Mouse (Mus musculus) naive thymus-derived CD4-positive, alpha-beta T cell, adult 2 months (primary cell): ENCODE results near the gene Lctl.

Source experiments
- DNase-seq: peaks from one replicate; pipeline ENCODE4 v3.0.0-alpha.2; 2011; ENCODE audit warnings: low read depth

The Lctl gene

DNA sequence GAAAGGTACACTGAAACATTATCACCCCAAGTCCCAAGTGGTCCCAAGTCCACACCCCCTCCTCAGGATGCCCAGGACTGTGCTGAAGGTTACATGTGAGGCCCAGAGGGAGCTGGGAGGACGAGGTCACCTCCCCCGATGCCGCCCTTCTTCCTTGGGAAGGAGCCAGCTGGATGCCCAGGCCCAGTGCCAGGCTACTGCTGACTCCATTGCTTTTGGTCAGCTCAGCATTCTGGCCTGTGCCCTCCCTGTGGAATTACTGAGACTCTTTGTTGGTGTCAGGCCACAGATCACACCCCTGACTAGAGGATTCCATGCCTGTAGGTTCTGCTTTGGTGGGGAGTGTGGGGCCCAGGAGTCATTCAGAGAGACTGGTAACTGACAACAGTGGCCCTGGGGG lies at the start of gene Lctl:
TSS of gene Lctl (plus strand) at position 272 of the 400 bp plus-strand sequence.
- DNase-seq = no peak

DNA sequence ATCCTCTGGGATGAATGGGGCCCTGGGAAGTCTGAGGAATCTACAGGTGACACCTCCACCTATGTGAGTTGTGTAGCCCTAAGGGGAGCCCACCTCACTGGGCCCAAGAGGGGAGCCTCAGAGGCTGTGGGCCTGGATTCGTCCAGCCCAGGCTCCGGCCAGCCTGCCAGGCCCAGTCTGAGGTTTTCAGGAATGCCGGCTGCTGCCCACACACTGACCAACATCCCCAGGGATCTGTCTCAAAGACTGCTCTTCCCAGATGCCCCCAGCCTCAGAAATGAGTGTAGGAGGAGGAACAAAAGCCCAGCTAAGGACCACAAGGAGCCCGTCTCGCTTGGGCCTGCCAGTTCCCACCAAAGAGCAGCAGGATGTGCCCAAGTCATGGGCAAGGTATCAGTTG lies 49.2 kb upstream of the Lctl start:
- no peak for DNase-seq

DNA sequence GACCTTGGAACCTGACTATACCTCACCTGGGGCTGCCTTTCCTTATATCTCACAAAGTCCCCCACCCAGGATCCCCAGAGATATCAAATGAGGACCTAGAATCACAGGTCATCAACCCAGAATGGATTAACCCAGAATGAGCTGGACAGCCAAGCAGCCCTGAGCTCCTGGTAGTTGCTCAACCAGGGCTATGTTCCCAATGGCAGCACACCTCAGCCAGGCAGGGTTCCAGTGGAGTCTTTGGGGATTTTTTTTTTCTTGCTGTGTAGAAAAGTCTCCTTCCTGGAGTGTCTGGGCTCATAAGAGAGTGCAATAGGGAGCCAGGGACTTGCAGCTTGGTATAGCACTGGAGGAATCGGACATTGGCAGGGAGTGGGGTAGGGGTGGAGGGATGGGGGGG lies 48.4 kb upstream of the Lctl start:
- DNase-seq = no peak

DNA sequence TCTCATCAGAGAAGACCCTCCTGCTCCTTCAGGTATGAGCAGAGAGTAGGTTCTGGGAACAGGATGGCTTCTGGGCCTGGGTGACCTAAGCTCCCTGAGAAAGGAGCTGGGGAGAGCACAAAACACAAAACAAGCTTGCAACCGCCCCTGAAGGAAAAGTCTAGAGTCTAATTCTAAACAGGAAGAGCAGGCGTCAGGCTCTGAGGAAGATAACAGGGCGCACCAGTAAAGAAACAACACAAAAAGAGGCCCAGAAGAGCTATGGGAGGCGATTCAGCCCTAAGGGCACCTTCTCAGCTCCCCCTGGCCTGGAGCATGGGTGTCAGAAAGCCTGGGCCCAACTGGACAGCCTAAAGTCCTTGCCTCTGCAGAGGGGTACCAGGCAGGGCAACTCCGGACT lies 47.8 kb upstream of the Lctl start:
- no peak for DNase-seq

DNA sequence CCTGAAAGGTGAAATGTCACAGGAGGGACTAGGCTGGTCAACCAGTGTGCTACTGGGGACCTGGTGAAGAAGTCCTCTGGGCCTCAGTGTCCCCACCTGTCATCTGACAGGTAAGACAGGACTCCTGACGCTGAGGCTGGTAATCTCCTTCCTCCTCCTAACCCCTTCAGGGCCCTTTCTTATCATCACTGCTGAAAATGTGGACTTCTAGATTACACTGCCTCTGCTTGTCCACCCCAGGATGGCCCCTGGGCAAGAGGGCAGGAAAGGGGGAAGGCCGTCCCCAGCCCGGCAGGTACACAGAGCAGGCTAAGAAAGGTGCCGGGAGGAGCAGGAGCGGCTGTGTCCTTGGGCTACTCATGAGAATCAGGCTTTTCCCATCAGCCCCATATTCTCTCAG lies 46.3 kb upstream of the Lctl start:
- DNase-seq = no peak

DNA sequence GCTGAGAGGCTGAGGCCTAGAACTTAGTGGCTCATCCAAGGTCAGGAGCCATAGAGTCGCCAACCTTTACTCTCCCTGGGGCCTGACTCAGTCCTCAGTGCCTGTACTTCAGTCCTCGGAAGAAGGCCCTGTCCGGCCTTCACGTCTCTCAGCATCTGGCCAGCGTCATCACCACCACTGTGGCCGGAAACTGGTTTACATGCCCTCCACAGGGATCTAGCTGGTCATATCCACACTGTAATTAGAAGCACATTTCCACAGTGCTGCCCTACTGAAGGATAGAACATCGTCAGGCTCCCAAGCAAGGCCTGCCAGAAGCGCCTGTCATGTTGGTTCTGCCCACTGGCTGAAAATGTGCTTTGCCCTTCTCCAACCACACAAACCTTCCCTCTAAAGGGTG lies 42.1 kb upstream of the Lctl start:
- no peak for DNase-seq

DNA sequence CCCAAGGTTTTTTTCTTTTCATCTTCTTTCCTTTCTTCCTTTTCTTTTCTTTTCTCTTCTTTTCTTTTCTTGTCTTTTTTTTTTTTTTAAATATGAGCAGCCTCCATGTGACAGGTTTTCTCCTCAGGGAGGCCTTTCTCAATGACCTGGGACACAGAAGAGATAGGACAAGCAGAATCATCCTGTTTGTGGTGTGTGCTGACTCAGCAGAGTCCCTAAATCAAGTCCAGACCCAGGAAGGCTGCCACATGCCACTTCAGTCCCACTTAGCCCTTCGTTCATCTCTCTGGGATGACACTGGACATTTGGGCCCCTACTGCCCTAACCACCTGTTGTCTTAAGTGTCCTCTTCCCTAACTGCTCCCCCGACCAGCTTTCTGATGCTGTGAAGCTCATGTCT lies 40.5 kb upstream of the Lctl start:
- no peak for DNase-seq

DNA sequence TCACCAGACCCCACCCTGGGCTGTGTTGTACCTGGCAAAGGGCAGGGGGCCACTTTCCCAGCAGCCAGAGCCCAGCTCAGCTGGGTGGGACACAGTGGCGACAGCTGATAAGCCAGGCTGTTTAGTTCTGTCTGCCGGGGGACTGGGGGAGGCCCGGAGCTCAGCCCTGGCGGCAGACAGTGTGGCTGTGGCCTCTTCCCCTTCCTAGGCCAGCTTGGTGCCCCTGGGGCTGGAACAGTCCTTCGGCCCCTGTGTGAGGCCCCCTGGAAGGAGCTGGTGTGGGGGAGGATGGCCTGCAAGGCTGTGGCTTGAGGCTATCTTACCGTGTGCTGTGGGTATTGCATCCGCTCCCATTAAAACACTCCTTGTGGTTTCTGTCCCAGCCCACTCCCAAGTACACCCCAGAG lies 38.6 kb upstream of the Lctl start:
- DNase-seq = no peak

DNA sequence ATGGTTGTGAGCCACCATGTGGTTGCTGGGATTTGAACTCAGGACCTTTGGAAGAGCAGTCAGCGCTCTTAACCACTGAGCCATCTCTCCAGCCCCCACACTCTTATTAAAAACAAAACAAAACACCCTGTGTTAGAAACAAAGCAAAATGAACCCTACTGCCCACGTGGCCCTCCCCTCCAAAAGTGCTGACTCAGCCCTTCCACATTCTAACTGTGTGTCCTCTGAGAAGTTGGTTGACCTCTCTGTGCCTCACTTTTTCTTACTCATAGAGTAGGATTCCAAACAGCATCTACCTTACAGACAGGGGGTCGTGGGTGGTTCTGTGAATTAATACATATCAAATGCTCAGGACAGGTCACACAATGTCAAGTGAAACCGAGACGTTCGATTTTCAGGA lies 37.0 kb upstream of the Lctl start:
- DNase-seq = no peak

DNA sequence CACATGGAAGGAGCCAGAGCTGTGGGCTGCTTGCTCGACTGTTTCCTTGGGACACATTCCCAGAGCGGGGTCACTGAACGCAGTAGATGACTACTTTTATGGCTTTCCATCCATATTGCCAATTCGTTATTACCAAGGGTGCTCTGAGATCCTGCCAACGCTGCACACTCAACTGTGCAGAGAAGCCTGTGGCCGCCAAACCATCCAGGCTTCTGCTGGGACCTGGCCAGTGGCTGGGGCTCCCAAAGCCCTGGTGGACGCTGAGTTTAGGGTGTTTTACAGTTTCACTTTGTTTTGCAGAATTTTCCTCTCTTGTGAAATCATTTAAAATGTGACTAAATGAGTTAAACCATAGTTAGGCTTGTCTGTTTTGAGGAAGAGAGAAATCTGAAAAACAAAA lies 32.7 kb upstream of the Lctl start:
- no peak for DNase-seq

DNA sequence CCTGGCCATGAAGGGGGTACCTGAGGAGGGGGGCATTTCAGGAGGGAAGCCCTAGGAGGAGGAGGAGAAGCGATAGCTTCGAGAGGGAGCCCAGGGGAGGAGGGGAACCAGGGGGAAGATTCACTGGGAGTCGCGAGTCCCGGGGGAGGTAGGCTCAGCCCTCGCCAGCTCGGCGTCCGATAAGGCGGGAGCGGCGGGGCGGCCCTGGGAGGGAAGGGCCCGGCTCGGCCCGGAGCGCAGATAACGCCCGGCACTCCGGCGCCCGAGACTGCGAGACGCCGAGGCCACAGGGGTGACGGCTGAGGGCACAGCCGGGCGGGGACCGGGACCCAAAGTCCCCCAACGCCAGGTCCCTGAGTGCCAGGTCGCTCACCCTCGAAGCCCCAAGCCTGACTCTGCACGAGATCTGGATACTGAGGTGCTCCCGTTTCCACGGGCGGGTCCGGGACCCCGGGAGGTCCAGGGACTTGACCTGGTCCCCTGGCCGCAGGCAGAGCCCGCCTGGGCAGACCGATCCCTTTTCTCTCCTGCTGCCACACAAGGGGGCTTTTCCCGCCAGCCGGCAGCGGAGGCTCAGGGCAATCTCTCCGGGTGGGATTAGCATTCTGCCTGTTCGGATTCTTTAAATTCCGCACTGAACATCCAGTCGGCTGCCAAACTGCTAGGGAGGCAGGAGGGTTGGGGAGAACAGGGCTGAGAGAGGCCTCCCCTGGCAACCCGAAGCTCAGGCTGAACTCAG lies 32.1 kb upstream of the Lctl start:
- no peak for DNase-seq

DNA sequence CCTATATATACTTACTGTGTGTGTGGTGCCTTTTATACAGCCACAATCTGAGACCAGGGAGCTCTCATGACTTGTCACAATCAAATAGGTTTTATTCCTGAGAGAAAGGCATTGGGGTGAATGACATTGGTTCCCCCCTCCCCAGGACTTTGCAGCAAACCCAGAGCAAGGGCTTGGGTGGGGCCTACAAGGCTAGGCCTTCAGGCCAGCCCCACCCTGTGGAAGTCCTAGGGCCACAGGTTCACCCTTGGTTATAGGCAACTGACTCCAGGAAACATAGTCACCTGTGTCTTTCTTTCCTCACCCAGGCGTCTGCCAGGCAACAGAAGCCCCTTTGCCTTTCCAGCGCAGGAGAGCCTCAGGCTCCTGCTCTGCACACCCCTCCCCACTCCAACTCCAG lies 31.0 kb upstream of the Lctl start:
- DNase-seq = no peak

DNA sequence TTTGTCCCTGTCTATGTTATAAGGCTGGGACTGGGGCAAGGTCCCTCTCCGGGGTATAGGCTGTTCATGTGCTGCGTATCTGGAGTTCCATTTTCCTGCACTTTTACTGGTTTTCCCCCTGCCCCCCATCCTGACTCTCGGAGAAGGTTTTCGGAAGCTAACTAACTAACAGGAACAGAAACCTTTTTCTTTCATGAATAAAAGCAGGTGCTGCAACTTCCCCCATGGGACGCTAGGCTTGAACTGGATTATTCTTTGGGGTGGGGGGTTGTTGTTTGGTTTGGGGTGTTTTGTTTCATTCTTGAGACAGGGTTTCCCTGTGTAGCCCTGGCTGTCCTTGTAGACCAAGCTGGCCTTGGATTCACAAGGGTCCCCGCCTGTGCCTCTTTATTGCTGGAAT lies 30.4 kb upstream of the Lctl start:
- no peak for DNase-seq

DNA sequence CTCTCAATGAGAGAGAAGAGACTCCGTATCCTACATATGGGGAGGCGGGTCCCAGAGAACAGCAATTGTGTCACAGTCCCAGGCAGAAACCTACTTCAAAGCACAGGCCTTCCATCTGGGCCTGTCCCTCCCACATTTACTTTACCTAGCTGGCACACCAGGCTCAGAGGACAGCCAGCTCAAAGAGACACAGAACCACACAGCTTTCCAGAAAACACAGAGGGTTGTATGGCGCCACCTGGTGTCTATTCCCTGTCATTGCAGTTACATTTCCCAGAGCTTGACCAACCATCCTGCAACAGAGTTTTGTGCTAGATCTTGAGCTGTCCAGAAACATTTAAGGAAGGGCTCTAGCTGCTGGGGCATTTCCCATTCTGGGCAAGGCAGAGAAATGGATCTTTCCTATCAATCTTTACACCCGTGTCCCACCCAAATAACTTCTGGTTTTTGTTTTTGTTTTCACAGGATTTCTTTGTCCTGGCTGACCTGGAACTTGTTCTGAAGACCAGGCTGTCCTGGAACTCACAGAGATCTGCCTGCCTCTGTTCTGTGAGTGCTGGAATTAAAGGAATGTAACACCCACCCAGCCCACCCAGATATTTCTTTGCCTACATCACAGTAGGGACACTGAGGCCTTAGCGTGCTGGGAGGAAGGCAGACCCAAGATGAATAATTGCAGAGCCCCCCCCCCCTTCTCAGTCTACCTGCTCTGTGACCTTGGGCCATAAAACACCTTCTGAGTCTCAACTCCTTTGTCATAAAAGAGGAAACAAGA lies 29.3 kb upstream of the Lctl start:
- DNase-seq = peak; percentile 73

DNA sequence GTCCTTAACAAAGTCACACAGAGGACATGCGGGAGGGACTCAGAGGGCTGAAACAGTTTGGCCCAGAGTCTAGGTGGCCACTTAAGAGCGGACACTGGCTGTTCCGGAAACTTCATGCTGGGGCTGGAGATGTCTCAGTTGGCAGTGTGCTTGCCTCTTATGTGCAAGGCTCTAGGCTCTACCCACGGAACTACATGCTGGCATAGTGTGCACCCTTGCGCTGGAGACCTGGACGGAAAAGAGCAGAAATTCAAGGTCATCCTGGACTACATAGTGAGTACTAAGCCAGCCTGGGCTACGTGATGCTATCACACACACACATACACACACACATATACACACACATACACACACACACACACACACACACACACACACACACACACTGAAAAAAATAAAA lies 28.6 kb upstream of the Lctl start:
- no peak for DNase-seq

DNA sequence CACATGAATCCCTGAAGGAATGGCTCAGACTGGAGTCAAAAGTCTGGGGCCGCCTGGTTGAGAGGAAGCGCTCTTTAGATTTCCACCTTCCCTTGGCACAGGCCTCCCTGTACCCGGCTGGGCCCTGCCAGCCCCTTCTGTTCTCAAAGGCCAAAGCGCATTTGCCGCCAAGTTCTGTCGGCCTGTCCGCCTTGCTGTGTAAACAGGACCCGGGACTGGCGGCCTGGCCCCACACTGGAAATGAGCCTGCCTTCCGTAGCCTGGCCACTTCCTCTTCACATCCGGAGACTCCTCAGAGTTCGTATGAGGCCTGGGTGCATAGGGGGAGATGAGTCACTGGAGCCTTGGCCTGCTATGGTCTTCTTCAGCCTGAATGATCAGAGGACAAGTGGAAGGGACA lies 27.9 kb upstream of the Lctl start:
- no peak for DNase-seq

DNA sequence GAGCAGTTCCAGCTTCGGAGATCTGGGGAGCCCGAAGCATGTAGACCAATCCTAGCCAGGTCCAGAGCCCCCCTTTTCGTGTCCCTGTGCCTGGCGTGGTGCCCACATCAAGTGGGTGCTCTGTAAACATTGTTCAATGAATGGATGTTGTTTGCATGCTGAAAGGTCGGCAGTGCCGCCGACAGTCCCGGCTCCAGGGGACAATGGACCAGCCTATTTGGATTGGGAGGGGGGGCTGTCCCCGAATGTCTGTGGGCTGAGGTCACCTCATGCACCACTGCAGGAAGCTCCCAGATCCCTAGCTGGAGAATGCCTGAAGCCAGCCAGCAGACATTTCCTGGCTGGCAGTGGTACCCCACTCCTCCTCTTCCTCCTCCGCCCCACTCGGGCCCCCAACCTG lies 22.9 kb upstream of the Lctl start:
- DNase-seq = no peak

DNA sequence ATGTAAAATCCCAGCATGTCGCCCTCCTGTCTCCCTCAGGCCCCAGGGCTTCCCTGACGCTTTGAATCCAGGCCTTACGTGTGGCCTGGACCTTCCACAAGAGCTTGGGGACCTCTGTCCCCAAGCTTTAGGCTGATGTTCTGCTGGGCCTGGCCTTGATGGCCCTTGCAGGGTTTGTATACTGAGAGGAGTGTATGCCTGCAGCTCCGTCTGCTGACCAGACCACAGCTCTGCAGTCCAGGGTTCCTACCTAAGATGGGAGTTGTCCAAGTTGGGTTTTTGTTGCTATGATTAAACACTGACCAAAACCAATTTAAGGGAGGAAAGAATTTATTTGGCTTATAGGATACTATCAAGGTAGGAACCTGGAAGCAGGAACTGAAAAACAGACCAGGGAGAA lies 18.7 kb upstream of the Lctl start:
- DNase-seq = no peak

DNA sequence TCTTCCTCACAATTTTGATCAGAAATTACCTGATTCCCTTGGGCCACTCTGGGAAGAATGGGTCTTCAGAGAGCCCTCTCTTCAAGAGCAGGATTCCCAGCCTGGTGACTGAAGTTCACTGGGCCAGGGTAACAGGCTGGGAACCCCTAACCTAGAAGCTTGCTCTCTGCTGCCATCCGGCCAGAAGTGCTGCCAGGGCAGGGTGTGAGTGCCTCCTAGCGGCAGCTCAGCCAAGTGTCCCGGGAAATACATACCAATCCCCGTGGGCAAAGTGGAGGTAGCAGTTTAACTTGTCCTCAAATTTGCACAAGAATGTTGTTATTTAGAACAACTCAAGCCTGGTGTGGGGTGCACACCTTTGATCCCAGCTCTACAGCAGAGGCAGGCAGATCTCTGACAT lies 16.5 kb upstream of the Lctl start:
- DNase-seq = peak; percentile 74

DNA sequence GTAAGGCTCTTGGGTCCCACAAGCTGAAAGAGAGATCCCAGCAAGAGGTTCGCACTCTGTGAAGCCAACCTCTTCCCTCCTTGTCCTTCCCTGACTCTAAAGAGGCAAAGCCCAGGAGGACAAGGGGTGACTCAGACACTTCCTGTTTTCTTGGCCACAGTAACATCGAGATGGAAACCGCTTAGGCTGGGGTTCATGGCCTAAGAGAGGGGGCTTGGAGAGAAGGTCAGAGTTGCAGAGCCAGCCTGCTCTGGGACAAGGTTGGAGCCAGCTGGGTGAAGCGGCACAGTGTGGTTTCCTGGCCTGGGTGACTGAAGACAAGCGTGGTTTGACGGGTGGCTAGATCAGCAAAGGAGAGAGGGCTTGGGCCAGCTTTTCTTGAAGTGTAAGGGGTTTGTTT lies 11.6 kb upstream of the Lctl start:
- DNase-seq = no peak

DNA sequence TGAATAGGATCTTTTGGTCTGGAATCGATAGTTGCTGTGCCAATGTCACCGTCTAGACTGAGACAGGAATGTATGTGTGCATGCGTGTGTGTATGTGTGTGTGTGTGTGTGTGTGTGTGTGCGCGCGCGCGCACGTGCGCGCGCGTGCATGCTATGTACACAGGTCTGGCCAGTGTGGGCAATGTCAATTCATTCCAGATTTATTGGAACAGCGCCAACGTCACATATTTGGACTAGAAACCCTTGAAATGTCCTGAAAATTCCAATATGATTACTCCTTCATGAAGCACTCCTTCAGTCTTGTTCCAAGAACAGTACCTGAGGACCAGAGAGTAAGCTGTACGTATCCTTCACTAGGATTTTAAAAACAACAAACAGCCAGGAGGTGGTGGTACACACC lies 6.4 kb upstream of the Lctl start:
- no peak for DNase-seq

DNA sequence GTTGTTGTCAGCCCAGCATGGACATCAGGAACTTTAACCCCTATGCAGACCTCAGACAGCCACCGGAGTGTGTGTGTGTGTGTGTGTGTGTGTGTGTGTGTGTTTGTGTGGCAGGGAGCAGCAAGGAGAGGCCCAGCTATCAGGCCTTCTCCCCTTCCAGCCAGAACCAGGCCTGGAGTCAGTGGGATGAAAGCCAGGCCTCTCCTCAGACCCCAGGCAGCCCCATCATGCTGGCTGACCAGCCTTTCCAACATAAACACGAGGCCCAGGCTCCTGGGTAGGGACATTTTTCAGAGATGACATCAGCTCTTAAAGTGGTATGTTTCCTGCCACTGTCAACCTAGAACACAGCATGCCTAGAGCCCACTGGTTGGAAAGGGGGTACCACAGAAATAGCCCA lies 2.3 kb upstream of the Lctl start:
- no peak for DNase-seq

DNA sequence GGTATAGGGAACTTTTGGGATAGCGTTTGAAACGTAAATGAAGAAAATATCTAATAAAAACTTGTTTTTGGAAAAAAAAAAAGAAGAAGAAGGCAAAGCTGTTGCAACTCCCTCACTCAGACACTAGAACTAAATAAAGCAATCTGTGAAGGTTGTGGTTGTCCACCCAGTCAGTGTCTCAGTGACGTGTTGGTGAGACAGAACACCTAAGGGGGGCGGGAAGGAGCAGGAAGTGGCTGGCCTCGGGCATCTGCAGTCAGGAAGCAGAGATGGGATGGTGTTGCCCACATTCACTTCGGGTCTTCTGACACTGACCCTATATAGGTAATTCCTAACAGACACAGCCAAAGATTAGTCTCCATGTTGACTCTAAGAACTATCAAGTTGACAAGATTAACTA lies 1.2 kb upstream of the Lctl start:
- DNase-seq = no peak

DNA sequence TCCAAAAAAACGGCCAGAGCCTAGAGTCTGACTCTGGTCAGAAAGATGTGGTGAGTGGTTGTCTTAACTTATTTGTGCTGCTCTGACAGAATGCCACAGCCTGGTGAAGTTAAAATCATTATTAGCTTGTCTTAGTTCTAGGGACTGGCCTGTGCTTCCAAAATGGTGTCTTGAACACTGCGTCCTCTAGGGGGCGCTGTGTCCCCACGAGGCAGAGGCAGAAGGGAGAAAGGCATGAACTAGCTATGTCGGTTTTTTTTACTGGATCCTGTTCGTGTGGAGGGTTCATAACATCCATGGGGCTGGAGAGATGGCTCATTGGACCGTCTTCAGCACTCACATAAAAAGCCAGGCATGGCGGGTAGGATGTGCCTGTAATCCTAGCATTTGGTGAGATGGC lies 3.0 kb downstream of the Lctl start:
- DNase-seq = peak; percentile 58
